Mouse (Mus musculus): ENCODE data around the gene Ufsp1. TPM values are rescaled to one million over a fixed set of nuclear protein-coding genes. Genes with fewer than 3 reads are reported as not detected.

Gene Ufsp1
- polyA plus RNA-seq, 1 experiment from 2014 or later: 20.9 TPM

GRCm38 (mm10) chr5:137304816-137305215 lies 10.4 kb downstream of the Ufsp1 start:
- Histone ChIP-seq H3K9ac (ENCODE audit: low read depth, low read length) (peak overlapping the region; percentile 31), H3K4me1 (ENCODE audit: control insufficient read depth, insufficient read depth, low read length) (peaks cover 34% of the 10 kb centered on the region)

GRCm38 (mm10) chr5:137305822-137306221 lies 11.4 kb downstream of the Ufsp1 start:
- H3K4me1 ChIP-seq (ENCODE audit: control insufficient read depth, insufficient read depth, low read length): peaks cover 34% of the 10 kb centered on the region
- peak overlapping the region; percentile 91 for H3K4me3 ChIP-seq (ENCODE audit: low read depth, low read length)
- H3K9ac ChIP-seq (ENCODE audit: low read depth, low read length): peak overlapping the region; percentile 99; the same call in 1 of the 2 replicates
- no peak for ATAC-seq
- 58% methylated on average over 3 of the region's 3 CpGs for WGBS
- H3K4me2 ChIP-seq (ENCODE audit: low read length): peak overlapping the region; percentile 89
- no peaks in the 10 kb centered on the region for H3K9me3 ChIP-seq (replicated peaks; ENCODE audit: control insufficient read depth, low read length, poor library complexity, severe bottlenecking)
- H3K27ac ChIP-seq (ENCODE audit: low read length): no peak overlapping the region
- H3K36me3 ChIP-seq (ENCODE audit: control insufficient read depth, insufficient read depth, low read length): peaks cover 26% of the 10 kb centered on the region
- H3K27me3 ChIP-seq (ENCODE audit: control insufficient read depth, insufficient read depth, low read depth, low read length): no peaks in the 10 kb centered on the region

More at GRCm38 (mm10) chr5:137304816-137305215, 10.4 kb downstream of the Ufsp1 start:
- ATAC-seq: no peak
- Histone ChIP-seq H3K9me3 (replicated peaks; ENCODE audit: control insufficient read depth, low read length, poor library complexity, severe bottlenecking) (no peaks in the 10 kb centered on the region), H3K27me3 (ENCODE audit: control insufficient read depth, insufficient read depth, low read depth, low read length) (no peaks in the 10 kb centered on the region), H3K4me3 (ENCODE audit: low read depth, low read length) (no peak overlapping the region), H3K36me3 (ENCODE audit: control insufficient read depth, insufficient read depth, low read length) (peaks cover 30% of the 10 kb centered on the region), H3K27ac (ENCODE audit: low read length) (no peak overlapping the region), H3K4me2 (ENCODE audit: low read length) (peak overlapping the region; percentile 89)
- 69% methylated on average over 4 of the region's 4 CpGs for WGBS

- Histone ChIP-seq H3K9me3 (replicated peaks; ENCODE audit: control insufficient read depth, low read length, poor library complexity, severe bottlenecking) (no peaks in the 10 kb centered on the region), H3K36me3 (ENCODE audit: control insufficient read depth, insufficient read depth, low read length) (peaks cover 21% of the 10 kb centered on the region), H3K27me3 (ENCODE audit: control insufficient read depth, insufficient read depth, low read depth, low read length) (no peaks in the 10 kb centered on the region), H3K27ac (ENCODE audit: low read length) (peak overlapping the region; percentile 95), H3K4me3 (ENCODE audit: low read depth, low read length) (peak overlapping the region; percentile 91), H3K9ac (ENCODE audit: low read depth, low read length) (peak overlapping the region; percentile 99), H3K4me2 (ENCODE audit: low read length) (peak overlapping the region; percentile 89), H3K4me1 (ENCODE audit: control insufficient read depth, insufficient read depth, low read length) (peaks cover 34% of the 10 kb centered on the region)
- WGBS: 13% methylated on average over 12 of the region's 12 CpGs
- no peak for ATAC-seq
Observed at GRCm38 (mm10) chr5:137306439-137307005, 12.1 kb downstream of the Ufsp1 start.

- ATAC-seq: peak; percentile 90
Observed at GRCm38 (mm10) chr5:137307071-137307912, 12.9 kb downstream of the Ufsp1 start, which contains the start of gene Srrt. Srrt (minus strand) TSS chr5:137307674.

GRCm38 (mm10) chr5:137308356-137308755 lies 13.9 kb downstream of the Ufsp1 start:
- 92% methylated on average over 4 of the region's 4 CpGs for WGBS
- ATAC-seq: no peak
- no peaks in the 10 kb centered on the region for H3K27me3 ChIP-seq (ENCODE audit: control insufficient read depth, insufficient read depth, low read depth, low read length)

More at GRCm38 (mm10) chr5:137307071-137307912, 12.9 kb downstream of the Ufsp1 start, which contains the start of gene Srrt:
- H3K4me3 ChIP-seq (ENCODE audit: low read depth, low read length): peak within 1 kb of the TSS; percentile 91
- no peaks in the 10 kb centered on the region for H3K27me3 ChIP-seq (ENCODE audit: control insufficient read depth, insufficient read depth, low read depth, low read length)
- peaks cover 15% of the 10 kb centered on the region for H3K36me3 ChIP-seq (ENCODE audit: control insufficient read depth, insufficient read depth, low read length)
- peak within 1 kb of the TSS; percentile 89 for H3K4me2 ChIP-seq (ENCODE audit: low read length)
- WGBS: under 1% methylated on average over 51 of the region's 72 CpGs
- H3K9me3 ChIP-seq (replicated peaks; ENCODE audit: control insufficient read depth, low read length, poor library complexity, severe bottlenecking): no peaks in the 10 kb centered on the region
- H3K27ac ChIP-seq (ENCODE audit: low read length): peak within 1 kb of the TSS; percentile 95
- H3K9ac ChIP-seq (ENCODE audit: low read depth, low read length): peak within 1 kb of the TSS; percentile 99
- peaks cover 34% of the 10 kb centered on the region for H3K4me1 ChIP-seq (ENCODE audit: control insufficient read depth, insufficient read depth, low read length)

GRCm38 (mm10) chr5:137313466-137314192 lies 19.2 kb downstream of the Ufsp1 start:
- WGBS: 3% methylated on average over 21 of the region's 22 CpGs
- Histone ChIP-seq H3K9ac (ENCODE audit: low read depth, low read length) (peak overlapping the region; percentile 61), H3K27ac (ENCODE audit: low read length) (0 out of 2 replicates have a peak overlapping the region, but pooled peaks have one; percentile 33), H3K4me2 (ENCODE audit: low read length) (peak overlapping the region; percentile 54), H3K36me3 (ENCODE audit: control insufficient read depth, insufficient read depth, low read length) (peaks cover 18% of the 10 kb centered on the region), H3K4me1 (ENCODE audit: control insufficient read depth, insufficient read depth, low read length) (peaks cover 11% of the 10 kb centered on the region), H3K9me3 (replicated peaks; ENCODE audit: control insufficient read depth, low read length, poor library complexity, severe bottlenecking) (no peaks in the 10 kb centered on the region), H3K4me3 (ENCODE audit: low read depth, low read length) (peak overlapping the region; percentile 34), H3K27me3 (ENCODE audit: control insufficient read depth, insufficient read depth, low read depth, low read length) (no peaks in the 10 kb centered on the region)
- ATAC-seq: 0 out of 2 replicates have a peak, but pooled peaks have one; percentile 16

More at GRCm38 (mm10) chr5:137308356-137308755, 13.9 kb downstream of the Ufsp1 start:
- H3K9ac ChIP-seq (ENCODE audit: low read depth, low read length): peak overlapping the region; percentile 99; the same call in 1 of the 2 replicates
- H3K36me3 ChIP-seq (ENCODE audit: control insufficient read depth, insufficient read depth, low read length): peaks cover 12% of the 10 kb centered on the region
- peaks cover 33% of the 10 kb centered on the region for H3K4me1 ChIP-seq (ENCODE audit: control insufficient read depth, insufficient read depth, low read length)
- H3K27ac ChIP-seq (ENCODE audit: low read length): peak overlapping the region; percentile 95
- peak overlapping the region; percentile 91 for H3K4me3 ChIP-seq (ENCODE audit: low read depth, low read length)
- H3K9me3 ChIP-seq (replicated peaks; ENCODE audit: control insufficient read depth, low read length, poor library complexity, severe bottlenecking): no peaks in the 10 kb centered on the region
- peak overlapping the region; percentile 65 for H3K4me2 ChIP-seq (ENCODE audit: low read length)

- no peaks in the 10 kb centered on the region for H3K27me3 ChIP-seq (ENCODE audit: control insufficient read depth, insufficient read depth, low read depth, low read length)
- H3K9me3 ChIP-seq (replicated peaks; ENCODE audit: control insufficient read depth, low read length, poor library complexity, severe bottlenecking): no peaks in the 10 kb centered on the region
- peak; percentile 75 for ATAC-seq
- 13% methylated on average over 30 of the region's 30 CpGs for WGBS
- H3K27ac ChIP-seq (ENCODE audit: low read length): peak within 1 kb of the TSS; percentile 33; the same call in 1 of the 2 replicates
- H3K4me2 ChIP-seq (ENCODE audit: low read length): peak within 1 kb of the TSS; percentile 54
- peak within 1 kb of the TSS; percentile 61 for H3K9ac ChIP-seq (ENCODE audit: low read depth, low read length)
- peaks cover 15% of the 10 kb centered on the region for H3K36me3 ChIP-seq (ENCODE audit: control insufficient read depth, insufficient read depth, low read length)
- peak within 1 kb of the TSS; percentile 34 for H3K4me3 ChIP-seq (ENCODE audit: low read depth, low read length)
- peaks cover 11% of the 10 kb centered on the region for H3K4me1 ChIP-seq (ENCODE audit: control insufficient read depth, insufficient read depth, low read length)
Observed at GRCm38 (mm10) chr5:137314193-137315083, 20.0 kb downstream of the Ufsp1 start, which contains the start of gene Trip6. Trip6 (minus strand) TSS chr5:137314404.

All from midbrain, embryonic 16.5 days (tissue).